Mouse (Mus musculus) monocyte, adult 2 months (primary cell): ENCODE data around the gene Tmem243.
"Not testable (repeated sequence)": the region's sequence is repeated elsewhere in the genome, so short reads cannot be mapped to it uniquely, and the experiment has no call there.

Experiments used
- DNase-seq, 2 experiments: peaks; one replicate each; pipeline ENCODE4 v3.0.0; 2022; ENCODE audit warnings: low spot score in 2 of 2, low read depth in 1 of 2

The Tmem243 gene

GRCm38 (mm10) chr5:9106806-9107205 lies 6.3 kb downstream of the Tmem243 start:
- DNase-seq, result no peak

GRCm38 (mm10) chr5:9107296-9108089 lies 7.0 kb downstream of the Tmem243 start:
- no peak for DNase-seq

- DNase-seq, result no peak
Measured at GRCm38 (mm10) chr5:9108490-9108889, 8.0 kb downstream of the Tmem243 start.

GRCm38 (mm10) chr5:9109582-9109981 lies 9.1 kb downstream of the Tmem243 start:
- DNase-seq, result no peak

GRCm38 (mm10) chr5:9111285-9111684 lies 10.8 kb downstream of the Tmem243 start:
- no peak for DNase-seq

GRCm38 (mm10) chr5:9111759-9112158 lies 11.3 kb downstream of the Tmem243 start:
- DNase-seq, result peak in 1 of 2 experiments; percentile 37

GRCm38 (mm10) chr5:9114162-9114561 lies 13.7 kb downstream of the Tmem243 start:
- DNase-seq, result no peak

- DNase-seq, result no peak
Measured at GRCm38 (mm10) chr5:9124134-9124533, 23.7 kb downstream of the Tmem243 start.

GRCm38 (mm10) chr5:9128566-9128965 lies 28.1 kb downstream of the Tmem243 start:
- no peak for DNase-seq

- DNase-seq, result no peak
Measured at GRCm38 (mm10) chr5:9131786-9132185, 31.3 kb downstream of the Tmem243 start.

GRCm38 (mm10) chr5:9135588-9135987 lies 35.1 kb downstream of the Tmem243 start:
- DNase-seq, result no peak

GRCm38 (mm10) chr5:9140724-9141123 lies 40.3 kb downstream of the Tmem243 start:
- no peak for DNase-seq

- DNase-seq, result no peak
Measured at GRCm38 (mm10) chr5:9142376-9142775, 41.9 kb downstream of the Tmem243 start.

GRCm38 (mm10) chr5:9149273-9149850 lies 48.9 kb downstream of the Tmem243 start:
- DNase-seq, result no peak

- no peak for DNase-seq
Measured at GRCm38 (mm10) chr5:9156746-9157145, 56.3 kb downstream of the Tmem243 start.

GRCm38 (mm10) chr5:9157336-9157735 lies 56.9 kb downstream of the Tmem243 start:
- no peak for DNase-seq

GRCm38 (mm10) chr5:9160831-9161455 lies 60.5 kb downstream of the Tmem243 start:
- peak in 1 of 2 experiments; percentile 4 for DNase-seq

- DNase-seq, result peak; percentile 71 to 81
Measured at GRCm38 (mm10) chr5:9161456-9162041, 61.1 kb downstream of the Tmem243 start, which contains the start of gene Dmtf1. Gene Dmtf1, minus strand, starts transcription at chr5:9161776.

GRCm38 (mm10) chr5:9162088-9162487 lies 61.6 kb downstream of the Tmem243 start:
- DNase-seq, result no peak

- DNase-seq, result no peak
Measured at GRCm38 (mm10) chr5:9163411-9163810, 62.9 kb downstream of the Tmem243 start.

GRCm38 (mm10) chr5:9165151-9165550 lies 64.7 kb downstream of the Tmem243 start:
- DNase-seq, result not testable (repeated sequence)

- DNase-seq, result no peak
Measured at GRCm38 (mm10) chr5:9166366-9166765, 65.9 kb downstream of the Tmem243 start.
